Mouse (Mus musculus) G1E (cell line): ENCODE measurements around the gene Rrp1b.

ENCODE experiments used
- CTCF ChIP-seq: IDR thresholded peaks from 2 replicates; pipeline ENCODE4 v1.5.1; 2012; ENCODE audit warnings: low read depth, low read length, inconsistent platforms, mixed read lengths
- GATA1 ChIP-seq: IDR thresholded peaks from 2 replicates; pipeline ENCODE4 v1.6.1; 2012; ENCODE audit warnings: borderline replicate concordance, low read length, inconsistent platforms, mixed read lengths
- GATA2 ChIP-seq: IDR thresholded peaks from 2 replicates; pipeline ENCODE4 v1.6.1; 2012; ENCODE audit warnings: low read depth, low read length, inconsistent platforms, borderline replicate concordance
- POLR2AphosphoS5 ChIP-seq: IDR thresholded peaks from 2 replicates; pipeline ENCODE4 v1.6.1; 2012; ENCODE audit warnings: low read depth, low read length, inconsistent platforms; ENCODE audit not compliant: insufficient replicate concordance
- TAL1 ChIP-seq: conservative IDR thresholded peaks from 2 replicates; pipeline ENCODE4 v1.6.1; 2012; ENCODE audit warnings: low read depth, low read length, inconsistent platforms, mixed read lengths

DNA sequence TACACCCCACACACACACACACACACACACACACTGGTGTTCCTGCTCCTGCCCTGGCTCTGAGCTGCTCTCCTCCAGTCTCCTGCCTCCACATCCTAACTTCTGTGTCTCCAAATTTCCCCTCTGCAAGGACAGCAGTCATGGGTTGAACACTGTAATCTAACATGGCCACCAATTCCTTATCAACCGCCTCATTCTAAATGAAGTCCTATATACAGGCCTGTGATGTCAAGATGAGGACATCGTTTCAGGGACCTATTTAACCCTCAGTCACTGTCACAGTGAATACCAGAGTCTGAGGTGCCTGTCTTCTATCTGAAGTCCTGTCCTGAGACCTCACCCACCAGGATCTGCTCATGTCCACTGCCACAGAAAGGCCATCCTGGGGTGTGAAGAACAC, 32.9 kb downstream of the Rrp1b start:
- TF ChIP-seq CTCF: no peak
- no peak for TF ChIP-seq GATA1
- no peak for TF ChIP-seq TAL1
- no peak for TF ChIP-seq GATA2
- TF ChIP-seq POLR2AphosphoS5: no peak
